Mouse (Mus musculus) neural tube, embryonic 11.5 days (tissue): Measurements from ENCODE around the gene Nploc4. TPM values are rescaled to one million over a fixed set of nuclear protein-coding genes. Genes with fewer than 3 reads are reported as not detected.

Experiments
- ATAC-seq: fragments of 200-750 bp; cut with Nextera tagmentation; 2 replicates; pipeline ENCODE4 v1.8.0; 2017; ENCODE audit warnings: moderate number of reproducible peaks, mild to moderate bottlenecking, moderate TSS enrichment, moderate library complexity; ENCODE audit not compliant: insufficient read depth, low FRiP score, low TSS enrichment
- DNase-seq: peaks from one replicate; pipeline ENCODE4 v3.0.0-alpha.2; 2015; ENCODE audit warnings: low spot score
- H3K27ac ChIP-seq: fragments of 300-500 bp; sonication (generic); 2 replicates; pipeline ENCODE4 v1.5.1; 2014; ENCODE audit warnings: low read depth, mild to moderate bottlenecking, low read length
- H3K27me3 ChIP-seq: fragments of 300-500 bp; sonication (generic); 2 replicates; pipeline ENCODE4 v1.6.1; 2014; ENCODE audit warnings: mild to moderate bottlenecking, low read length, mixed read lengths; ENCODE audit not compliant: control insufficient read depth, insufficient read depth
- H3K36me3 ChIP-seq: fragments of 300-500 bp; sonication (generic); 2 replicates; pipeline ENCODE4 v1.6.1; 2014; ENCODE audit warnings: mild to moderate bottlenecking, low read length, moderate library complexity, mixed read lengths; ENCODE audit not compliant: control insufficient read depth, insufficient read depth
- H3K4me1 ChIP-seq: fragments of 300-500 bp; sonication (generic); 2 replicates; pipeline ENCODE4 v1.6.1; 2014; ENCODE audit warnings: low read length, mixed read lengths; ENCODE audit not compliant: control insufficient read depth, insufficient read depth
- H3K4me2 ChIP-seq: fragments of 300-500 bp; sonication (generic); 2 replicates; pipeline ENCODE4 v1.6.1; 2014; ENCODE audit warnings: low read depth, mild to moderate bottlenecking, moderate library complexity
- H3K4me3 ChIP-seq: fragments of 300-500 bp; sonication (generic); 2 replicates; pipeline ENCODE4 v1.5.1; 2014; ENCODE audit warnings: low read depth, low read length
- H3K9ac ChIP-seq: fragments of 300-500 bp; sonication (generic); 2 replicates; pipeline ENCODE4 v1.6.1; 2014; ENCODE audit warnings: mild to moderate bottlenecking, low read length
- H3K9me3 ChIP-seq: fragments of 300-500 bp; sonication (generic); 2 replicates; pipeline ENCODE4 v1.6.1; 2016; ENCODE audit warnings: low read length; ENCODE audit not compliant: control insufficient read depth
- WGBS: fragments of 180-500 bp; shearing (Covaris S2); extraction: QIAGEN DNeasy Blood & Tissue Kit; methylation state at CpG from one replicate; pipeline ENCODE4 v1.1.7; 2014; 5-methylcytosine and 5-hydroxymethylcytosine counted together
- polyA plus RNA-seq: library from polyadenylated mRNA; unstranded; fragments of >200 nt; fragmentation: Nextera tagmentation; extraction: Ambion mirVana; gene quantifications from 2 replicates; pipeline ENCODE4 v1.2.1, GENCODE M21; 2014

Nploc4 gene
- polyA plus RNA-seq, 1 experiment from 2014 or later: 51.0 TPM

- DNase-seq (no peak), ATAC-seq (no peak)
- Histone ChIP-seq H3K27me3 (no peaks in the 10 kb centered on the region), H3K9ac (no peak overlapping the region), H3K4me2 (no peak overlapping the region), H3K4me3 (no peak overlapping the region), H3K4me1 (no peaks in the 10 kb centered on the region), H3K9me3 (no peaks in the 10 kb centered on the region), H3K36me3 (peaks cover 5% of the 10 kb centered on the region), H3K27ac (no peak overlapping the region)
- WGBS: 84% methylated on average over 4 of the region's 4 CpGs
These were observed 41.8 kb downstream of the Nploc4 start for GRCm38 (mm10) chr11:120395661-120396060.

GRCm38 (mm10) chr11:120388580-120388979, 48.9 kb downstream of the Nploc4 start:
- Histone ChIP-seq H3K4me3 (no peak overlapping the region), H3K27ac (no peak overlapping the region), H3K9ac (no peak overlapping the region), H3K27me3 (no peaks in the 10 kb centered on the region), H3K36me3 (peaks cover 12% of the 10 kb centered on the region), H3K9me3 (no peaks in the 10 kb centered on the region), H3K4me2 (no peak overlapping the region), H3K4me1 (no peaks in the 10 kb centered on the region)
- ATAC-seq (no peak), DNase-seq (no peak)
- WGBS: 86% methylated on average over 9 of the region's 9 CpGs

- no peak for ATAC-seq
- 81% methylated on average over 2 of the region's 2 CpGs for WGBS
- Histone ChIP-seq H3K4me1 (no peaks in the 10 kb centered on the region), H3K27me3 (no peaks in the 10 kb centered on the region), H3K9me3 (no peaks in the 10 kb centered on the region), H3K9ac (no peak overlapping the region), H3K36me3 (peaks cover 19% of the 10 kb centered on the region), H3K27ac (no peak overlapping the region), H3K4me3 (no peak overlapping the region), H3K4me2 (no peak overlapping the region)
- DNase-seq: no peak
These were observed 50.4 kb downstream of the Nploc4 start for GRCm38 (mm10) chr11:120387157-120387556.

- Histone ChIP-seq H3K4me2 (no peak overlapping the region), H3K9ac (no peak overlapping the region), H3K9me3 (no peaks in the 10 kb centered on the region), H3K4me3 (no peak overlapping the region), H3K27me3 (no peaks in the 10 kb centered on the region), H3K4me1 (no peaks in the 10 kb centered on the region), H3K36me3 (peaks cover 23% of the 10 kb centered on the region), H3K27ac (no peak overlapping the region)
- ATAC-seq (no peak), DNase-seq (no peak)
- WGBS: 97% methylated on average over 6 of the region's 6 CpGs
These were observed 50.9 kb downstream of the Nploc4 start for GRCm38 (mm10) chr11:120386632-120387031.

- Histone ChIP-seq H3K4me3 (no peak overlapping the region), H3K36me3 (peaks cover 27% of the 10 kb centered on the region), H3K4me2 (no peak overlapping the region), H3K27me3 (no peaks in the 10 kb centered on the region), H3K9me3 (no peaks in the 10 kb centered on the region), H3K27ac (no peak overlapping the region), H3K9ac (no peak overlapping the region), H3K4me1 (peaks cover 10% of the 10 kb centered on the region)
- ATAC-seq (no peak), DNase-seq (no peak)
- WGBS: 94% methylated on average over 9 of the region's 9 CpGs
These were observed 55.0 kb downstream of the Nploc4 start for GRCm38 (mm10) chr11:120382509-120382908.

- H3K27me3 ChIP-seq: no peaks in the 10 kb centered on the region
- no peak overlapping the region for H3K9ac ChIP-seq
- no peaks in the 10 kb centered on the region for H3K9me3 ChIP-seq
- H3K36me3 ChIP-seq: peaks cover 29% of the 10 kb centered on the region
- H3K4me2 ChIP-seq: no peak overlapping the region
- 91% methylated on average over 4 of the region's 4 CpGs for WGBS
- H3K4me1 ChIP-seq: peaks cover 12% of the 10 kb centered on the region
- no peak overlapping the region for H3K27ac ChIP-seq
- H3K4me3 ChIP-seq: no peak overlapping the region
- DNase-seq (no peak), ATAC-seq (no peak)
These were observed 56.4 kb downstream of the Nploc4 start for GRCm38 (mm10) chr11:120381157-120381556.

GRCm38 (mm10) chr11:120380271-120380670, 57.2 kb downstream of the Nploc4 start:
- peaks cover 12% of the 10 kb centered on the region for H3K4me1 ChIP-seq
- H3K9me3 ChIP-seq: no peaks in the 10 kb centered on the region
- H3K27me3 ChIP-seq: no peaks in the 10 kb centered on the region
- H3K9ac ChIP-seq: no peak overlapping the region
- no peak for ATAC-seq
- 97% methylated on average over 3 of the region's 3 CpGs for WGBS
- H3K4me2 ChIP-seq: no peak overlapping the region
- H3K36me3 ChIP-seq: peaks cover 29% of the 10 kb centered on the region
- no peak for DNase-seq
- H3K4me3 ChIP-seq: no peak overlapping the region
- no peak overlapping the region for H3K27ac ChIP-seq

- Histone ChIP-seq H3K4me3 (peak within 1 kb of the TSS; percentile 81), H3K4me2 (peak within 1 kb of the TSS; percentile 88), H3K36me3 (peaks cover 20% of the 10 kb centered on the region), H3K9ac (peak within 1 kb of the TSS; percentile 77), H3K27me3 (no peaks in the 10 kb centered on the region), H3K4me1 (peaks cover 12% of the 10 kb centered on the region), H3K9me3 (no peaks in the 10 kb centered on the region), H3K27ac (0 out of 2 replicates have a peak within 1 kb of the TSS, but pooled peaks have one; percentile 24)
- ATAC-seq: peak; percentile 93
- WGBS: 10% methylated on average over 47 of the region's 54 CpGs
- peak; percentile 95 for DNase-seq
These were observed 58.6 kb downstream of the Nploc4 start, which contains the start of gene Faap100 for GRCm38 (mm10) chr11:120378611-120379540. Gene Faap100, minus strand, starts transcription at chr11:120378764.
